Mouse (Mus musculus): ENCODE measurements around the gene Mapk14. TPM values are rescaled to one million over a fixed set of nuclear protein-coding genes. Genes with fewer than 3 reads are reported as not detected.

Mapk14 gene
- polyA plus RNA-seq (2012) = 81.6 and 100 TPM in 2 replicates

DNA sequence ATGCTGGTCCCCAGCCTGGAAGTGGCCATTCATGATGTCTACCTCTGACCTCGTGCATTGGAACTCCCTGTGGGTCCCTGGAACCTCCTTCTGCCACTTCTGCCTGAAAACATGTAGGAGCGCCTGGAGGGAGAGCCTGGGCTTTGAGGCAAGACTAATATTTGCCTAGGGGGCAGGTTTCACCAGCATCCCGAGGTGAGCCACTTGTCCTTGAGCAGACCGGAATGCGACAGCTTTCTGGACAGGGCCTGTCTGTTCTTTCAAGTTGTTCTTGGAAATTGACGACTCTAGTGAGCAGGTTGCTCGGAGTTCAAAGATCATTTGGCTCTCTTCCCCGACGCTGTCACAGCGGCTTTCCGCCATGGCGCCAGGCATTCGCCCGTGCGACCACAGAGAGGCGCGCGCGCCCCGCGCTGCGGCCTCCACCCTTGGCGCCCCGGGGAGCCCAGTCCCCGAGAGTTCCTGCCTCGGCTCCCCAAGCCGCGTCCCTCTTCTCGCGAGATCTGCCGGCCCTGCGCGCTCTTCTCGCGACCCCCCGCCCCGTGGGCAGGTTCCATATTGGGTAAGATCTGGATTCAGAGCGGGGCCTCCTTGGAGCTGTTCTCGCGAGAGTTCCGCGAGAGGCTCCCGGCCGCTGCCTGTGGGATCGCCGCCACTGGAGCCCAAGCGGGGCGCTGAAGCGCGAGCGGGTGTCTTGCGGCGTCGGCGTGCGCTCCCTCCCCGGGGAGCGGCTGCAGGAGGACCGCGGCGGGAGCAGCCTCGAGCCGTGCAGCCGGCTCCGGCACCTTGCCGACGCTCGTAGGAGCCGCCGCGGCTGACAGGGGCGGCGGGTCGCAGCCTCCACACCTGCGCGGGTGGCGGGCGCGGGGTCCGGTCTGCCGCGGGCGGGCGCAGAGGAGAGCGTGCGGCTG lies at the start of gene Mapk14:
Gene Mapk14, plus strand, starts transcription at position 554 of the 911 bp plus-strand sequence.

DNA sequence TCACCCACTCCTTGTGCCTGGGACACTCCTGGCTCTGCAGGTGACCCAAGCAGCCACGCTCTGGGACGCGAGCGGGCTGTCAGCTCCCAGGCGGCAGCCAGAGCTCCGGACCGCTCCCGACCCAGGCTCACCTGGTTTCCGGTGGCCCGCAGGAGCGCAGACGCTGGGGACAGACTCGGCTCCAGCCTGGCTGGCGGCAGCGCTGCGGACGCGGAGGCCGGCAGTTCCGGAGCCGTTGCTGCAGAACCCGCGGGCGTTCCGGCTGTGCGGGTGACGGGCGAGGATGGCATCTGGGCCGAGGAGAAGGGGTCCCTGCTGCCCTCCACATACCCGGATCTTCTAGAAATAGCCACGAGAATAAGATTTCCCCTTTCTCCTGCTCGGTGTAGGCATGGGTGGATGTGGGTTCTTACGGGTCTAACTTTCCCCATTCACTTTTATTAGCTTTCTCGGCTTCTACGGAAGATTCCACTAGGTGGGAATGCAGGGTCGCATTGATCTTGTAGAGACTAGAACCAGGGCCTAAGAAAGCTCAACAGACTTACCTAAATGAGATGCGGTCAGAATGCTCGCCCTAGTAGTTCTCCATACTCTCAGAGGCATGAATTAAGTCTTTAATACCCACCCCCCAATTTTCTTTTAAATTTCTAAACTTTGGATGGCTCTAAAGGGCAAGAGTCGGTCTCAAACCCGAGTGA lies 1.4 kb upstream of the Mapk14 start, which contains the start of gene Slc26a8:
Gene Slc26a8, minus strand, starts transcription at position 648 of the 698 bp plus-strand sequence.

DNA sequence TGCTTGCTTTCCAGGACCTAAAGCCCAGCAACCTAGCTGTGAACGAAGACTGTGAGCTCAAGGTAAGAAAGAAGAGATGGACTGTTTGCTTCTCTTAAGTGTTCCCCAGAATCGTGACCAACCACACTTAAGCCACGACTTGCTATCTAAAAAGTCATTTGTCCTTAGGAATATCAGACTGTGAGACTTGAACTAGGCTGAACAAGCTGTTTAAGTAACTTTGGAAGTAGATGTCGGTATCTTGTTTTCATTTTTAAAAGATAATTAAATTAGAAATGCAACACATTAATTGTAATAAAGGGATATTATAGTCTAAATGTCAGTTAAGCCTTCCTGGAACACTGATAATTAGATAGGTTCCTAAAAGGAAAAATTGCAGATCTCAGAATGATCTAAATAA lies 34.7 kb downstream of the Mapk14 start, which contains the start of gene AC170998.1:
Gene AC170998.1, plus strand, starts transcription at position 301 of the 400 bp plus-strand sequence.

GRCm38 (mm10) chr17:28769121-28769874 lies 78.2 kb downstream of the Mapk14 start, which contains the start of gene Mapk13:
TSS of gene Mapk13 (plus strand) at chr17:28769297.

Other genes with a start within 250 kb of the Mapk14 start
- 70.8 and 85.6 TPM in 2 replicates for gene Fkbp5, start 173.8 kb upstream of the Mapk14 start, polyA plus RNA-seq (2012)
- not detected in 2 replicates for gene Armc12, start 160.5 kb upstream of the Mapk14 start, polyA plus RNA-seq (2012)
- gene Clpsl2, start 141.9 kb upstream of the Mapk14 start, polyA plus RNA-seq (2012) = not detected in 2 replicates
- gene Clps, start 130.6 kb upstream of the Mapk14 start, polyA plus RNA-seq (2012) = not detected in 2 replicates
- not detected in 2 replicates for gene Lhfpl5, start 115.7 kb upstream of the Mapk14 start, polyA plus RNA-seq (2012)
- 107 and 136 TPM in 2 replicates for gene Srpk1, start 68.6 kb upstream of the Mapk14 start, polyA plus RNA-seq (2012)
- gene Slc26a8, start 1.1 kb upstream of the Mapk14 start, polyA plus RNA-seq (2012) = 0.68 and 1.2 TPM in 2 replicates
- 0.28 TPM in 1 of 2 replicates, not detected in the other for gene AC170998.1, start 34.8 kb downstream of the Mapk14 start, polyA plus RNA-seq (2012)
- gene Mapk13, start 78.0 kb downstream of the Mapk14 start, polyA plus RNA-seq (2012) = 3.4 and 3.7 TPM in 2 replicates
- 44.8 and 52.3 TPM in 2 replicates for gene Brpf3, start 109.8 kb downstream of the Mapk14 start, polyA plus RNA-seq (2012)
- 0.14 and 0.30 TPM in 2 replicates for gene Pnpla1, start 167.1 kb downstream of the Mapk14 start, polyA plus RNA-seq (2012)
- 0.82 and 1.5 TPM in 2 replicates for gene 4930539E08Rik, start 224.0 kb downstream of the Mapk14 start, polyA plus RNA-seq (2012)